Mouse (Mus musculus) urinary bladder, postnatal 10 days (tissue): ENCODE measurements around the gene Vipas39.

Experiments used
- DNase-seq: peaks from one replicate; pipeline ENCODE4 v3.0.0; 2022; ENCODE audit warnings: low spot score

The Vipas39 gene

DNA sequence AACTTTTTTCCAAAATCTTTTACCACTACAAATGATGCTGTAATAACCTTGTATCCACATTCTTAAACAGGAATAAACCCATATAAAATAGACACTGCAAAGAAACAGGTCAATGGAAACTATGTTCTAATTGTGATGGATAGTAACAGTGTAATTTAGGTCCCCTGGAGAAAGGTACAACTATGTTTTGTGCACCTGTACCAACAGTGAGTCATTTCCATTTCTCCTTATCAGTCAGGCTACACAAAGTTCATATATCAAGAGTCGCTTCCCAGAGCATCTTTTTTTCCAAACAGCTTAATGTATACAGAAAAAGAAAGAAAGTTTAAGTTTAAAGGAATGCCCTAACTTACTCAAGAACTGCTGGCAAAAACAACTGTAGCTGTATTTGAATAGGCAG is 71.0 kb downstream of the Vipas39 start:
- no peak for DNase-seq

DNA sequence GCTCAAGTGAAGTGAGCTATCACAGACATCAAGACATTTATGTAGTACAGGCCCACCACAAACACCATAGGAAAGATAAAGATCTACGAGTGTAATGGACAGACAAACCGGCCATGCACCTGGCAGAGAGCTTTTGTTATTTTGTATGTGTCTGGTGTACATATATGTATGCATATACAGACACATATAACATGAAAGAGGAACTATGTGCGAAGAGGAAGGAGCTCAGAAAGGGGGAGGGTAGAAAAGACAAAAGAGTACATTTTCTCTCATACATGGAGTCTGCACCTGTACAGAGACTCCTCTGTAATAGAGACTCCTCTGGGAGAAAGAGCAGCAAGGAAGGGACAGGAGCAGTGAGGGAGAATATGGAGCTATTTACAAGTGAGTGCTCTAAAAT is 73.0 kb downstream of the Vipas39 start:
- DNase-seq: no peak
